Mouse (Mus musculus) heart, postnatal 0 days (tissue): ENCODE results near the gene Nubpl. TPM values are rescaled to one million over a fixed set of nuclear protein-coding genes. Genes with fewer than 3 reads are reported as not detected.

Experiments used
- ATAC-seq: fragments of 200-750 bp; cut with Nextera tagmentation; 2 replicates; pipeline ENCODE4 v1.8.0; 2017; ENCODE audit warnings: low read depth, moderate number of reproducible peaks, moderate library complexity; ENCODE audit not compliant: insufficient read depth
- DNase-seq: peaks from one replicate; pipeline ENCODE4 v3.0.0-alpha.2; 2016; ENCODE audit warnings: low spot score
- H3K27ac ChIP-seq: fragments of 300-500 bp; sonication (generic); 2 replicates; pipeline ENCODE4 v1.5.1; 2014; ENCODE audit warnings: low read depth, mild to moderate bottlenecking
- H3K27me3 ChIP-seq: fragments of 300-500 bp; sonication (generic); 2 replicates; pipeline ENCODE4 v1.6.1; 2014; ENCODE audit warnings: low read length, mixed read lengths; ENCODE audit not compliant: control insufficient read depth, insufficient read depth
- H3K36me3 ChIP-seq: fragments of 300-500 bp; sonication (generic); replicated peaks from 2 replicates; pipeline ENCODE4 v1.6.1; 2014; ENCODE audit warnings: low read length, mixed read lengths; ENCODE audit not compliant: control insufficient read depth, insufficient read depth
- H3K4me1 ChIP-seq: fragments of 300-500 bp; sonication (generic); 2 replicates; pipeline ENCODE4 v1.6.1; 2014; ENCODE audit warnings: antibody characterized with exemption; ENCODE audit not compliant: control insufficient read depth, insufficient read depth
- H3K4me2 ChIP-seq: fragments of 300-500 bp; sonication (generic); 2 replicates; pipeline ENCODE4 v1.6.1; 2014; ENCODE audit warnings: low read depth, mild to moderate bottlenecking, low read length, moderate library complexity
- H3K4me3 ChIP-seq: fragments of 300-500 bp; sonication (generic); 2 replicates; pipeline ENCODE4 v1.5.1; 2014; ENCODE audit warnings: low read depth, low read length
- H3K9ac ChIP-seq: fragments of 300-500 bp; sonication (generic); replicated peaks from 2 replicates; pipeline ENCODE4 v1.6.1; 2014; ENCODE audit warnings: low read depth, low read length, mixed read lengths
- H3K9me3 ChIP-seq: fragments of 300-500 bp; sonication (generic); replicated peaks from 2 replicates; pipeline ENCODE4 v1.6.1; 2016; ENCODE audit warnings: low read length; ENCODE audit not compliant: control insufficient read depth
- CTCF ChIP-seq: IDR thresholded peaks from 2 replicates; pipeline ENCODE4 v1.5.1; 2016; ENCODE audit warnings: antibody characterized with exemption, control low read depth, low read depth
- EP300 ChIP-seq: IDR thresholded peaks from 2 replicates; pipeline ENCODE4 v1.6.1; 2016; ENCODE audit warnings: antibody characterized with exemption, low read depth
- whole genome bisulfite sequencing: fragments of 180-500 bp; shearing (Covaris S2); extraction: QIAGEN DNeasy Blood & Tissue Kit; methylation state at CpG from one replicate; pipeline ENCODE4 v1.1.7; 2014; 5-methylcytosine and 5-hydroxymethylcytosine counted together
- polyA plus RNA-seq: library from polyadenylated mRNA; unstranded; fragments of >200 nt; fragmentation: Nextera tagmentation; extraction: Ambion mirVana; gene quantifications from 2 replicates; pipeline ENCODE4 v1.2.1, GENCODE M21; 2015
- total RNA-seq: library from RNA; depleted of rRNA; stranded (reverse); fragments of >200 nt; gene quantifications from 2 replicates; pipeline ENCODE4 v1.2.3, GENCODE M21; 2014; ENCODE audit warnings: low replicate concordance

Nubpl gene
- total and polyA plus RNA-seq, 2 experiments from 2014 or later = 9.0 to 9.9 TPM

DNA sequence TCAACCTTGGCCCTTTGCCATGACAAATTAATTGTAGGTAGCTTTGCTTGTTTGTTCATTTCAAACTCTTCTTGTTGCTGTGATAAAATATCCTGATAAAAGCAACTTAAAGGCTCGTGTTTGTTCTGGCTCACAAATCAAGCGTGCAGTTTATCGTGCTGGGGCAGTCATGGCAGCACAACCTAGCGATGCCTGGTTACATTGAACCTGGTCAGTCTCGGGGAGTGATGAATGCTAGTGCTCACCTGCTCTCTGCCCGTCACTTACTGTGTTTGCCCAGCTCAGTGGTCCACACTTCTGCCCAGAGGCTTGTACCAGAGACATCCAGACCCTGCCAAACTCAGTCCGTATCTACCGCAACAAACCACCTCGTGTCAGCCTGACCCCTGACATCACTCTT lies 149.9 kb downstream of the Nubpl start:
- no peak for DNase-seq
- no peaks in the 10 kb centered on the region for H3K36me3 ChIP-seq
- TF ChIP-seq CTCF = no peak
- TF ChIP-seq EP300 = no peak
- H3K4me1 ChIP-seq = no peaks in the 10 kb centered on the region
- H3K4me3 ChIP-seq = no peak overlapping the region
- H3K27me3 ChIP-seq = no peaks in the 10 kb centered on the region
- no peaks in the 10 kb centered on the region for H3K9me3 ChIP-seq
- H3K27ac ChIP-seq = no peak overlapping the region
- no peak overlapping the region for H3K4me2 ChIP-seq
- 83% methylated on average over 9 of the region's 9 CpGs for WGBS
- H3K9ac ChIP-seq = no peak overlapping the region
- no peak for ATAC-seq

GRCm38 (mm10) chr12:52248531-52248930 lies 151.0 kb downstream of the Nubpl start:
- Histone ChIP-seq H3K4me3 (no peak overlapping the region), H3K27me3 (no peaks in the 10 kb centered on the region), H3K27ac (no peak overlapping the region), H3K9me3 (no peaks in the 10 kb centered on the region), H3K4me2 (no peak overlapping the region), H3K4me1 (no peaks in the 10 kb centered on the region), H3K36me3 (no peaks in the 10 kb centered on the region), H3K9ac (no peak overlapping the region)
- no peak for DNase-seq
- no peak for ATAC-seq
- TF ChIP-seq EP300 = no peak
- no peak for TF ChIP-seq CTCF
- WGBS = 87% methylated on average over 2 of the region's 2 CpGs

DNA sequence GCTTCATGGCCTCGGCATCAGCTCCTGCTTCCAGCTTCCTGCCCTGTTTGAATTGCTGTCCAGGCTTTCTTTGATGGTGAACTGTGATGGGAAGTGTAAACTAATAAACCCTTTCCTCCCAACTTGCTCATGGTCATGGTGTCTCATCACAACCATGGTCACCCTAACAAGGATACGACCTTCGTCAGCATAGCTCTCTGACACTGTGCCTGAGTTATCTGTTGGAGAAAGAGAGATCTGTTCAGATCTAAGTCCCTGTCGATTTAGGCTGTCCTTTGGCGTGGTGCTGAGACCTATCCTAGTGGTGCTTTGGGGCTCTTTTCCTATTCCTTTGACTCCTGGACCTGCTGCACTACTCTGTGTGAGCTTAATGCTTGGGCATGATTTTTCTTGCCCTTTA lies 156.6 kb downstream of the Nubpl start:
- ATAC-seq = no peak
- H3K9ac ChIP-seq = no peak overlapping the region
- no peaks in the 10 kb centered on the region for H3K9me3 ChIP-seq
- H3K27me3 ChIP-seq = no peaks in the 10 kb centered on the region
- H3K36me3 ChIP-seq = no peaks in the 10 kb centered on the region
- no peak overlapping the region for H3K4me2 ChIP-seq
- whole genome bisulfite sequencing = 78% methylated on average over 5 of the region's 5 CpGs
- no peak for DNase-seq
- no peak overlapping the region for H3K4me3 ChIP-seq
- H3K27ac ChIP-seq = no peak overlapping the region
- no peak for TF ChIP-seq CTCF
- no peak for TF ChIP-seq EP300
- H3K4me1 ChIP-seq = no peaks in the 10 kb centered on the region

- 75% methylated on average over 2 of the region's 2 CpGs for WGBS
- Histone ChIP-seq H3K4me1 (peaks cover 18% of the 10 kb centered on the region), H3K27ac (no peak overlapping the region), H3K9me3 (no peaks in the 10 kb centered on the region), H3K27me3 (no peaks in the 10 kb centered on the region), H3K36me3 (no peaks in the 10 kb centered on the region), H3K4me2 (no peak overlapping the region), H3K4me3 (no peak overlapping the region), H3K9ac (no peak overlapping the region)
- no peak for ATAC-seq
- no peak for DNase-seq
- TF ChIP-seq CTCF (no peak), EP300 (no peak)
Measured at GRCm38 (mm10) chr12:52268131-52268530, 170.6 kb downstream of the Nubpl start.

GRCm38 (mm10) chr12:52272828-52273227 lies 175.3 kb downstream of the Nubpl start:
- no peaks in the 10 kb centered on the region for H3K36me3 ChIP-seq
- no peak for DNase-seq
- TF ChIP-seq EP300 (no peak), CTCF (no peak)
- H3K27me3 ChIP-seq = no peaks in the 10 kb centered on the region
- no peak overlapping the region for H3K4me2 ChIP-seq
- H3K9me3 ChIP-seq = no peaks in the 10 kb centered on the region
- no peak overlapping the region for H3K9ac ChIP-seq
- no peak overlapping the region for H3K27ac ChIP-seq
- WGBS = 4% methylated on average over 1 of the region's 1 CpGs
- H3K4me1 ChIP-seq = peaks cover 15% of the 10 kb centered on the region
- no peak for ATAC-seq
- no peak overlapping the region for H3K4me3 ChIP-seq

- H3K9ac ChIP-seq = no peak overlapping the region
- no peaks in the 10 kb centered on the region for H3K9me3 ChIP-seq
- no peak overlapping the region for H3K4me3 ChIP-seq
- TF ChIP-seq EP300 = no peak
- no peak for TF ChIP-seq CTCF
- no peaks in the 10 kb centered on the region for H3K36me3 ChIP-seq
- 29% methylated on average over 1 of the region's 1 CpGs for WGBS
- peaks cover 15% of the 10 kb centered on the region for H3K4me1 ChIP-seq
- no peaks in the 10 kb centered on the region for H3K27me3 ChIP-seq
- DNase-seq (no peak), ATAC-seq (no peak)
- H3K4me2 ChIP-seq = no peak overlapping the region
- no peak overlapping the region for H3K27ac ChIP-seq
Measured at GRCm38 (mm10) chr12:52276320-52276719, 178.8 kb downstream of the Nubpl start.
